Mouse (Mus musculus) hindbrain, embryonic 14.5 days (tissue): ENCODE measurements at regions not wholly inside any gene's neighbourhood (a gene's known extent, or its start where the extent isn't known, plus 50 kb on each side); places are given as distances from the start of the nearest gene placed in this dataset.

Experiments
- ATAC-seq: fragments of 200-750 bp; cut with Nextera tagmentation; 2 replicates; pipeline ENCODE4 v1.8.0; 2017; ENCODE audit warnings: moderate number of reproducible peaks, mild to moderate bottlenecking, moderate TSS enrichment, moderate library complexity; ENCODE audit not compliant: low FRiP score
- DNase-seq: peaks from one replicate; pipeline ENCODE4 v3.0.0-alpha.2; 2015; ENCODE audit warnings: low spot score
- H3K27ac ChIP-seq: fragments of 300-500 bp; sonication (generic); 2 replicates; pipeline ENCODE4 v1.5.1; 2014; ENCODE audit warnings: mild to moderate bottlenecking, moderate library complexity
- H3K27me3 ChIP-seq: fragments of 300-500 bp; sonication (generic); 2 replicates; pipeline ENCODE4 v1.6.1; 2014; ENCODE audit warnings: mild to moderate bottlenecking, low read length, mixed read lengths; ENCODE audit not compliant: control insufficient read depth, insufficient read depth
- H3K36me3 ChIP-seq: fragments of 300-500 bp; sonication (generic); replicated peaks from 2 replicates; pipeline ENCODE4 v1.6.1; 2014; ENCODE audit not compliant: control insufficient read depth, insufficient read depth
- H3K4me1 ChIP-seq: fragments of 300-500 bp; sonication (generic); replicated peaks from 2 replicates; pipeline ENCODE4 v1.6.1; 2014; ENCODE audit warnings: antibody characterized with exemption, low read length, mixed read lengths; ENCODE audit not compliant: control insufficient read depth, insufficient read depth
- H3K4me2 ChIP-seq: fragments of 300-500 bp; sonication (generic); replicated peaks from 2 replicates; pipeline ENCODE4 v1.6.1; 2014; ENCODE audit warnings: mild to moderate bottlenecking, moderate library complexity
- H3K4me3 ChIP-seq: fragments of 300-500 bp; sonication (generic); replicated peaks from 2 replicates; pipeline ENCODE4 v1.5.1; 2014; ENCODE audit warnings: mild to moderate bottlenecking, low read length
- H3K9ac ChIP-seq: fragments of 300-500 bp; sonication (generic); 2 replicates; pipeline ENCODE4 v1.6.1; 2014
- H3K9me3 ChIP-seq: fragments of 300-500 bp; sonication (generic); 2 replicates; pipeline ENCODE4 v1.6.1; 2016; ENCODE audit warnings: low read length; ENCODE audit not compliant: control insufficient read depth
- WGBS: fragments of 180-500 bp; shearing (Covaris S2); extraction: QIAGEN DNeasy Blood & Tissue Kit; methylation state at CpG from one replicate; pipeline ENCODE4 v1.1.7; 2014; 5-methylcytosine and 5-hydroxymethylcytosine counted together

- H3K9ac ChIP-seq, result no peak overlapping the region
- H3K27ac ChIP-seq, result no peak overlapping the region
- no peak overlapping the region for H3K4me3 ChIP-seq
- H3K4me1 ChIP-seq, result no peaks in the 10 kb centered on the region
- H3K27me3 ChIP-seq, result no peaks in the 10 kb centered on the region
- H3K9me3 ChIP-seq, result no peaks in the 10 kb centered on the region
- no peaks in the 10 kb centered on the region for H3K36me3 ChIP-seq
- no peak for ATAC-seq
- 92% methylated on average over 3 of the region's 3 CpGs for WGBS
- no peak overlapping the region for H3K4me2 ChIP-seq
- DNase-seq, result no peak
Measured at GRCm38 (mm10) chr1:77637025-77637424, 122.1 kb upstream of the Epha4 start.

GRCm38 (mm10) chr1:77629496-77630281, 114.8 kb upstream of the Epha4 start:
- H3K36me3 ChIP-seq, result no peaks in the 10 kb centered on the region
- ATAC-seq, result peak; percentile 78; the same call in 1 of the 2 replicates
- H3K9ac ChIP-seq, result no peak overlapping the region
- no peak for DNase-seq
- H3K4me1 ChIP-seq, result peaks cover 10% of the 10 kb centered on the region; the same call in 1 of the 2 replicates
- 13% methylated on average over 9 of the region's 9 CpGs for WGBS
- H3K27me3 ChIP-seq, result no peaks in the 10 kb centered on the region
- H3K4me3 ChIP-seq, result no peak overlapping the region
- H3K4me2 ChIP-seq, result no peak overlapping the region
- H3K27ac ChIP-seq, result peak overlapping the region; percentile 57; the same call in 1 of the 2 replicates
- H3K9me3 ChIP-seq, result no peaks in the 10 kb centered on the region

DNA sequence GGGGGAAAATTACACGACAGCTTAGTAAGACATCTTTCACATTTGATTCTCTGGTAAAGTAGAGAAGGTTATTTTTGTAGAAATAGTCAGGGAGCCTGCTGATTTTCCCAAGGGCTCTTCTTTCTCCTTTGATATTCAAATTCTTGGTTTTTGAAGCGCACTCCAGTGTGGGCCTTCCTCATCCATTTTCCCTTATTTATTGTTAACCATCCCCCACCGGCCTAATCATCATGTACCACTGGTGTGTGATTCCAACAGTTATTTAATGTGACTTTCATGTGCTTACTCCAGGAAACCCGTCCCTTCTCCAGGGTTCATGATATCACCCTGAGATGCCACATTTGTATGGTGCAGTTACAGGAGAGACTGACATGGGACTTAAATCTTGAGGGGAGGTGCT, 114.0 kb upstream of the Epha4 start:
- WGBS, result 22% methylated on average over 4 of the region's 4 CpGs
- no peak for ATAC-seq
- no peak for DNase-seq
- H3K9me3 ChIP-seq, result no peaks in the 10 kb centered on the region
- no peaks in the 10 kb centered on the region for H3K36me3 ChIP-seq
- H3K4me2 ChIP-seq, result no peak overlapping the region
- peak overlapping the region; percentile 41; the same call in 1 of the 2 replicates for H3K27ac ChIP-seq
- H3K4me3 ChIP-seq, result no peak overlapping the region
- no peaks in the 10 kb centered on the region for H3K27me3 ChIP-seq
- peaks cover 10% of the 10 kb centered on the region; the same call in 1 of the 2 replicates for H3K4me1 ChIP-seq
- no peak overlapping the region for H3K9ac ChIP-seq

GRCm38 (mm10) chr1:77617490-77617889, 102.6 kb upstream of the Epha4 start:
- Histone ChIP-seq H3K9me3 (no peaks in the 10 kb centered on the region), H3K4me2 (no peak overlapping the region), H3K27ac (no peak overlapping the region), H3K9ac (no peak overlapping the region), H3K36me3 (no peaks in the 10 kb centered on the region), H3K4me3 (no peak overlapping the region), H3K27me3 (no peaks in the 10 kb centered on the region), H3K4me1 (no peaks in the 10 kb centered on the region)
- WGBS, result 32% methylated on average over 8 of the region's 8 CpGs
- DNase-seq, result no peak
- no peak for ATAC-seq

DNA sequence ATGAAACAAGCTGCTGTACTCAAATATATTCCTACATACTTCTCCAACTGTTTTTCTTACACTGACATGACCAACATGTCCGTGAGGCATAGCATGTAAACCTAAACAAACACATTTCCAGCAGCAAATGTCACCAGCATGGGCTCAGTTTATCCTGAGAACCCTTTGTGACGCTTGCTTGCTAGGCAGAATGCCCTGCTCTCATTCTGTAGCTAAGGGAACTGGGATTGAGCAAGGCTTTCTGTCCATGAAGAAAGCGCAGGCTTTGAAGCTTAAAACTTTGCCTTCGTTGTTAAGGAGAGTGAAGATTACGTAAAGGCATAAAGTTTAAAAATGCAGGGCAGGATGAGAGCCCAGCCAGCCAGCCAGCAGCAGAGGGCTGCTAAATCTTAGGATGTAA, 85.6 kb upstream of the Epha4 start:
- Histone ChIP-seq H3K4me1 (peaks cover 10% of the 10 kb centered on the region; the same call in 1 of the 2 replicates), H3K4me3 (no peak overlapping the region), H3K4me2 (no peak overlapping the region), H3K9me3 (no peaks in the 10 kb centered on the region), H3K27ac (no peak overlapping the region), H3K36me3 (no peaks in the 10 kb centered on the region), H3K9ac (no peak overlapping the region), H3K27me3 (no peaks in the 10 kb centered on the region)
- ATAC-seq (no peak), DNase-seq (no peak)
- WGBS, result 51% methylated on average over 5 of the region's 5 CpGs

GRCm38 (mm10) chr1:77592649-77593048, 77.8 kb upstream of the Epha4 start:
- H3K27ac ChIP-seq, result no peak overlapping the region

DNA sequence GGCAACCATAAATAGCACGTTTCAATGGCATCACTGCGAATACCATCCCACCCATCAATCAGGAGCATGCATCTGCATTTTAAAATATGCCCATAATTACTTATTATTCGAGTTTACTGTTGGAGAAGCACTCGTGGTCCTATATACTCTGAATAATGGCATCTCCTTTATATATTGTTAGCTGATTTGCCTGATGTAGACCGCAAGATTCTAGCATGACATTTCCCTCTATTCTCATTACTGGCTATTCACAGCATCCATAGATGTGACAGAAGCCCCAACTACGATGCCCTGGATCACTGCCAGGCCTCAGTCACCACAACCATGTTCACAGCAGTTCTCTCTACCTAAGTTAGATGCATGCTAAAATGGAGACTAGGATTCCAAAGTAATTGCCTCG, 77.4 kb upstream of the Epha4 start:
- Histone ChIP-seq H3K27me3 (no peaks in the 10 kb centered on the region), H3K27ac (no peak overlapping the region), H3K9me3 (no peaks in the 10 kb centered on the region), H3K4me2 (no peak overlapping the region), H3K36me3 (no peaks in the 10 kb centered on the region), H3K4me1 (no peaks in the 10 kb centered on the region), H3K4me3 (no peak overlapping the region), H3K9ac (no peak overlapping the region)
- WGBS, result 35% methylated on average over 7 of the region's 7 CpGs
- DNase-seq (no peak), ATAC-seq (no peak)

More at GRCm38 (mm10) chr1:77592649-77593048, 77.8 kb upstream of the Epha4 start:
- 65% methylated on average over 4 of the region's 4 CpGs for WGBS
- no peak overlapping the region for H3K9ac ChIP-seq
- ATAC-seq (no peak), DNase-seq (no peak)
- H3K27me3 ChIP-seq, result no peaks in the 10 kb centered on the region
- H3K4me3 ChIP-seq, result no peak overlapping the region
- no peak overlapping the region for H3K4me2 ChIP-seq
- H3K36me3 ChIP-seq, result no peaks in the 10 kb centered on the region
- no peaks in the 10 kb centered on the region for H3K9me3 ChIP-seq
- H3K4me1 ChIP-seq, result no peaks in the 10 kb centered on the region

DNA sequence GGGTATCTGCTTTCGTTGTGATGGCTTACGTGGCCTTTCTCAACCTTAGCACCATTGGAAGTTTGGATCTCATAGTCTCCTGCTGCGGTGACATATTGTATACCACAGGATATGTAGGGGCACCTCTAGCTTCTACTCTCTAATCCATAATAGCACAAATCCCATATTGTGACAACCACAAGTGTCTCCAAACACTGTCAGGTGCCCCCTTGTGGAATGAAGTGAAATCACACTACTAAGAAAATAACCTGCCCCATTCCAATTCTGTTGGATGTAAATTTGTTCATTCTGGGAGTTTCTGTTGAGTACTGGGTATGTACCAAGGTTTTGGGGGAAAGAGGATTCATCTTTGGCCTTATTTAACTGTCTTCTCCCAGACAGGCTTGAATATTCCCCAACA, 74.5 kb upstream of the Epha4 start:
- H3K27me3 ChIP-seq, result no peaks in the 10 kb centered on the region
- ATAC-seq (no peak), DNase-seq (no peak)
- no peak overlapping the region for H3K4me3 ChIP-seq
- 92% methylated on average over 3 of the region's 3 CpGs for WGBS
- no peaks in the 10 kb centered on the region for H3K4me1 ChIP-seq
- no peak overlapping the region for H3K9ac ChIP-seq
- H3K4me2 ChIP-seq, result no peak overlapping the region
- H3K36me3 ChIP-seq, result no peaks in the 10 kb centered on the region
- H3K27ac ChIP-seq, result no peak overlapping the region
- H3K9me3 ChIP-seq, result no peaks in the 10 kb centered on the region

DNA sequence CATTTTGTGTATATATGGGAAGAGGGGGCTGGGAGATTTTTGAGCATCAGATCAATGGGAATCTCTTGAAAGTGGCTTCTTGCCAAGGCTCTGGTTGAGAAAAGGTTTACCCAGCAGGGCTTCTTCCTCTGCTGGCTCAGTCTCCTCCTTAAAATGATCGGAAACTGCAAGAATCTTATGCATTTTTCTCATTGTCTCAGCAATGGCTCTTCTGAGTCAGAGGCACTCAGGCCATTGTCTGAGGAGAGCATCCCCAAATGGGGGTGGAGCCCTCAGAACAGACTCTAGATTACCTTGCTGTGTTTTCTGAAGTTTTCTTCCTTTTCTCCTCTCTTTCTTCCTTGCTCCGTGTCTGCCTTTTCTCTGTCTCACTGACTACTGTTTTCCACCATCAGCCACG, 70.6 kb upstream of the Epha4 start:
- Histone ChIP-seq H3K9me3 (no peaks in the 10 kb centered on the region), H3K36me3 (no peaks in the 10 kb centered on the region), H3K27ac (no peak overlapping the region), H3K9ac (no peak overlapping the region), H3K4me1 (no peaks in the 10 kb centered on the region), H3K27me3 (no peaks in the 10 kb centered on the region), H3K4me3 (no peak overlapping the region), H3K4me2 (no peak overlapping the region)
- WGBS, result 65% methylated on average over 3 of the region's 3 CpGs
- no peak for DNase-seq
- no peak for ATAC-seq
